Mouse (Mus musculus): ENCODE measurements around the gene Pecam1. TPM values are rescaled to one million over a fixed set of nuclear protein-coding genes. Genes with fewer than 3 reads are reported as not detected.
"Not testable (repeated sequence)": the region's sequence is repeated elsewhere in the genome, so short reads cannot be mapped to it uniquely, and the experiment has no call there.

Pecam1 gene
- total and polyA plus RNA-seq, 3 experiments = 18.4 to 22.3 (median 19.2) TPM

DNA sequence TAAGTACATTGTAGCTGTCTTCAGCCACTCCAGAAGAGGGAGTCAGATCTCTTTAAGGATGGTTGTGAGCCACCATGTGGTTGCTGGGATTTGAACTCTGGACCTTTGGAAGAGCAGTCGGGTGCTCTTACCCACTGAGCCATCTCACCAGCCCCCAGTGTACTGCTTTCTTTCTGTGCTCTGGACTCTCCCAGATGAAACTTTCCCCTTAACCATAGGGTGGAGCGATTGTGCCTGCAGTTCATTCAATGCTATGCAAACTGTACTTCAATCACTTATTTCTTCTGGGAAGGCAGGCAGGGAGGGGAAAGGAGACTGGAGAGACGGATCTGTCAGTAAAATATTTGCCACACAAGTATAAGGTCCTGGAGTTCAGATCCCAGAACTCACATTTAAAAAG lies 116.3 kb downstream of the Pecam1 start:
- TF ChIP-seq TBP (conservative IDR thresholded peaks at IDR 0.05; ENCODE audit: low read depth, low read length) = peak; percentile 73
- not testable (repeated sequence) for H3K27ac ChIP-seq (ENCODE audit: insufficient read depth, low read depth)

DNA sequence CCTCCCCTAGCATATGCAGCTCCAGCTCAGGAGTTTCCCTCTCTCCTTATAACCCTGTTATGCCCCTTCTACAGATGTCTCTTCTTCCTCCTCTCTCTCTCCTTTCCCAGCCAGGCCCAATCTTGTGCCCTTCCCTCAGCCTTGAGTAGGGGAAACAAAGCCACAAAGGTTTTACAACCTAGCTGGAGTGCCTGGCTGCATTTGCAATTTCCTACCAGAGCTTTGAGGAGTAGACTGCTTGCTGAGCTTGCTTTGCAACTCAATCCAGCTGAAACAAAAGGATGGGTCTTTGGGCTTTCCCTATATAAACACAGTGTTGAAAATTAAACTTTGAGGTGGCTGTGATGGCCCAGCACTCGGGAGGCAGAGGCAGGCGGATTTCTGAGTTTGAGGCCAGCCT lies 117.0 kb downstream of the Pecam1 start:
- no peak overlapping the region for H3K27ac ChIP-seq (ENCODE audit: insufficient read depth, low read depth)
- H3K4me1 ChIP-seq (ENCODE audit: control insufficient read depth in 1 of 2, insufficient read depth in 2 of 2) = no peaks in the 10 kb centered on the region
- no peaks in the 10 kb centered on the region for H3K36me3 ChIP-seq (replicated peaks in 1 of 2; ENCODE audit: control insufficient read depth in 1 of 2, insufficient read depth in 1 of 2, low read length in 1 of 2)
- H3K9me3 ChIP-seq (replicated peaks; ENCODE audit: low read length) = peaks cover 4% of the 10 kb centered on the region
- no peaks in the 10 kb centered on the region for H3K79me2 ChIP-seq (replicated peaks; ENCODE audit: control insufficient read depth, extremely low read depth, insufficient read depth, poor library complexity, severe bottlenecking)
- H3K4me3 ChIP-seq (replicated peaks in 1 of 3; ENCODE audit: low read depth in 2 of 3, low read length in 2 of 3, poor library complexity in 1 of 3) = no peak overlapping the region
- no peaks in the 10 kb centered on the region for H3K27me3 ChIP-seq (replicated peaks)
- dilution Hi-C loops (cut with MboI; ENCODE audit: extremely low pct_ligation_motif_present, extremely low pct_unique_long_range_greater_than_20kb, low sequenced_read_pairs) = no loop called here
- no peak for DNase-seq (ENCODE audit: extremely low read depth)
- in situ Hi-C loops (cut with MboI; ENCODE audit: low pct_ligation_motif_present, low pct_unique_long_range_greater_than_20kb, low sequenced_read_pairs) = loop anchor here (25.0 kb wide), 1 partner anchor 329 kb away; no protein-coding TSS in a partner anchor
- H3K9ac ChIP-seq (ENCODE audit: insufficient read depth, low read depth) = no peak overlapping the region
- TF ChIP-seq TBP (conservative IDR thresholded peaks at IDR 0.05; ENCODE audit: low read depth, low read length) (no peak), POLR2A (IDR thresholded peaks at IDR 0.05; ENCODE audit: low read depth, low read length) (no peak), JUND (conservative IDR thresholded peaks at IDR 0.05; ENCODE audit: low read depth, low read length) (no peak), EP300 (IDR thresholded peaks at IDR 0.05; ENCODE audit: low read length) (no peak), CHD1 (IDR thresholded peaks at IDR 0.05; ENCODE audit: low read depth, low read length) (no peak), SIN3A (IDR thresholded peaks at IDR 0.05; ENCODE audit: low read length) (no peak), MEF2A (IDR thresholded peaks at IDR 0.05; ENCODE audit: borderline replicate concordance, low read depth, low read length) (no peak), ZMIZ1 (IDR thresholded peaks at IDR 0.05; ENCODE audit: low read depth, low read length) (no peak), CHD2 (IDR thresholded peaks at IDR 0.05; ENCODE audit: low read length) (no peak), BHLHE40 (IDR thresholded peaks at IDR 0.05; ENCODE audit: low read depth, low read length) (no peak), TCF12 (IDR thresholded peaks at IDR 0.05; ENCODE audit: low read depth, low read length) (no peak), MAX (IDR thresholded peaks at IDR 0.05; ENCODE audit: low read length) (no peak), HCFC1 (IDR thresholded peaks at IDR 0.05; ENCODE audit: low read depth, low read length) (no peak), ZKSCAN1 (IDR thresholded peaks at IDR 0.05; ENCODE audit: borderline replicate concordance, low read depth, low read length) (no peak), MXI1 (IDR thresholded peaks at IDR 0.05; ENCODE audit: low read depth, low read length) (no peak), ELF1 (IDR thresholded peaks at IDR 0.05; ENCODE audit: low read depth, low read length) (no peak), POLR2AphosphoS2 (IDR thresholded peaks at IDR 0.05; ENCODE audit: low read depth, low read length) (no peak), ETS1 (conservative IDR thresholded peaks at IDR 0.05; ENCODE audit: low read depth, low read length) (no peak), USF2 (conservative IDR thresholded peaks at IDR 0.05; ENCODE audit: low read depth, low read length) (no peak)
- no peak overlapping the region for H3K4me2 ChIP-seq (ENCODE audit: insufficient read depth, low read depth, poor library complexity, severe bottlenecking)

More for the DNA sequence above, 116.3 kb downstream of the Pecam1 start:
- DNase-seq (ENCODE audit: extremely low read depth); dilution Hi-C loops (cut with MboI; ENCODE audit: extremely low pct_ligation_motif_present, extremely low pct_unique_long_range_greater_than_20kb, low sequenced_read_pairs); H3K36me3 ChIP-seq (replicated peaks in 1 of 2; ENCODE audit: control insufficient read depth in 1 of 2, insufficient read depth in 1 of 2, low read length in 1 of 2); H3K4me1 ChIP-seq (ENCODE audit: control insufficient read depth in 1 of 2, insufficient read depth in 2 of 2); H3K9me3 ChIP-seq (replicated peaks; ENCODE audit: low read length); H3K4me3 ChIP-seq (replicated peaks in 1 of 3; ENCODE audit: low read depth in 2 of 3, low read length in 2 of 3, poor library complexity in 1 of 3); H3K4me2 ChIP-seq (ENCODE audit: insufficient read depth, low read depth, poor library complexity, severe bottlenecking); H3K27me3 ChIP-seq (replicated peaks); H3K79me2 ChIP-seq (replicated peaks; ENCODE audit: control insufficient read depth, extremely low read depth, insufficient read depth, poor library complexity, severe bottlenecking); H3K9ac ChIP-seq (ENCODE audit: insufficient read depth, low read depth): not testable (repeated sequence)
- in situ Hi-C loops (cut with MboI; ENCODE audit: low pct_ligation_motif_present, low pct_unique_long_range_greater_than_20kb, low sequenced_read_pairs) = loop anchor here (25.0 kb wide), 1 partner anchor 328 kb away; no protein-coding TSS in a partner anchor

Data from CH12.LX (cell line).